In the genomic region with DNA sequence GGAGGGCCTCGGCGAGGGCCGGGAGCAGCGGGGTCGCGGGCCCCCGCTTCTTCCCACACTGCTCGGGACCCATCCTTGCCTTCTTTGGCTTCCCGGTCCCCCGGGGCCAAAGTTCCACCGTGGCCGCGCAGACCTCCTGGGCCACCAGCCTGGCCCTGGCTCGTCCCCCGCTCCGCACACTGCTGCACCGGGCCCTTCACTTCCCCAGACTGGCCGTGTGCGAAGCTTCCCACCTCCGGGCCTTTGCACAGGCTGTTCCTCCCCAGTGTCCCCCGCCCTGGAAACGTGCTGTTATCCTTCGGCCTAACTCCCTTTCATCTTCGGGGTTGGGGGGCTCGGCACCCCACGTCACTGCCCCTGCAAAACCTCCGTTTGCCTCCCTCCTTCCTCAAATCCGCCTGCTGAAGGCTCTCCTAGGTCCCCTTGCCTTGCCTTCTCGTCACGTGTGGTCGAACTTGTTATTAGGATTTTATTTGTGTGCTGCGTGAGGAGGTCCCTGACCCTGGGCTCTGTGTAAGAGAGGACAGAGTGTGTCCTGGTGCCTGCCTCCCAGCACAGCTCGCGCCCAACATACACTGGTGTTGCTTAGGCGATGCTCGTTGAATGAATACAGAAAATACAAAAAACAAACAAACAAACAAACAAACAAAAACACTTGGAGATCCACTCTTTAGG, we compare ENCODE assay signal across 9 mouse cellular contexts. TPM values are rescaled to one million over a fixed set of nuclear protein-coding genes. Genes with fewer than 3 reads are reported as not detected.
DNase-seq lines count a peak whose midpoint lies in the region; ATAC-seq and TF ChIP-seq lines count a peak whose summit lies in the region.
"Had no signal": no experiment of that assay in that cellular context is flagged by ENCODE, and none has a peak within 500 bp of the region (broad histone marks: within the 10 kb centered on the region; RNA-seq: fewer than 3 reads in every experiment).

No protein-coding gene starts in this region.

- H3K4me3 ChIP-seq in heart, embryonic 11.5 days (ENCODE audit: low read depth, low read length), result peak overlapping the region; percentile 78
- H3K4me3 ChIP-seq in ES-Bruce4 (ENCODE audit: low read depth, low read length), result peak overlapping the region; percentile 91
- peak overlapping the region; percentile 92 for H3K4me3 ChIP-seq in hindbrain, embryonic 12.5 days
- H3K4me3 ChIP-seq in liver, embryonic 11.5 days (ENCODE audit: low read depth, low read length), result peak overlapping the region; percentile 98
- H3K4me3 ChIP-seq in neural tube, embryonic 11.5 days (ENCODE audit: low read depth, low read length), result peak overlapping the region; percentile 95

- 2% methylated on average over 34 of the region's 36 CpGs for WGBS in heart, embryonic 11.5 days (ENCODE audit: insufficient replicate concordance)
- 2% methylated on average over 33 of the region's 36 CpGs for WGBS in hindbrain, embryonic 12.5 days
- WGBS in liver, embryonic 11.5 days, result 2% methylated on average over 36 of the region's 36 CpGs
- WGBS in neural tube, embryonic 11.5 days, result 3% methylated on average over 24 of the region's 36 CpGs

- peak overlapping the region; percentile 90 for H3K4me2 ChIP-seq in heart, embryonic 11.5 days
- peak overlapping the region; percentile 80 for H3K4me2 ChIP-seq in hindbrain, embryonic 12.5 days (replicated peaks)
- H3K4me2 ChIP-seq in liver, embryonic 11.5 days, result peak overlapping the region; percentile 96
- H3K4me2 ChIP-seq in neural tube, embryonic 11.5 days (ENCODE audit: low read depth), result peak overlapping the region; percentile 64

- TF ChIP-seq CTCF in ES-Bruce4 (IDR thresholded peaks at IDR 0.05; ENCODE audit: low read depth, low read length), result no peak

- peaks cover 35% of the 10 kb centered on the region for H3K27me3 ChIP-seq in heart, embryonic 11.5 days (ENCODE audit: control insufficient read depth, insufficient read depth, low read length)
- H3K27me3 ChIP-seq in ES-Bruce4 (ENCODE audit: control insufficient read depth, insufficient read depth, low read length, poor library complexity, severe bottlenecking), result no peaks in the 10 kb centered on the region
- peaks cover 41% of the 10 kb centered on the region for H3K27me3 ChIP-seq in hindbrain, embryonic 12.5 days
- H3K27me3 ChIP-seq in liver, embryonic 11.5 days (replicated peaks; ENCODE audit: control insufficient read depth, insufficient read depth, low read length), result peaks cover 34% of the 10 kb centered on the region
- peaks cover 31% of the 10 kb centered on the region for H3K27me3 ChIP-seq in neural tube, embryonic 11.5 days (ENCODE audit: control insufficient read depth, insufficient read depth, low read length)

- no peak for TF ChIP-seq POLR2A in ES-Bruce4 (IDR thresholded peaks at IDR 0.05; ENCODE audit: insufficient read depth, low read length)

- peak overlapping the region; percentile 94 for H3K9ac ChIP-seq in heart, embryonic 11.5 days (ENCODE audit: low read depth, low read length)
- H3K9ac ChIP-seq in ES-Bruce4 (ENCODE audit: low read depth, poor library complexity, severe bottlenecking), result peak overlapping the region; percentile 94
- H3K9ac ChIP-seq in hindbrain, embryonic 12.5 days, result peak overlapping the region; percentile 95
- H3K9ac ChIP-seq in liver, embryonic 11.5 days (ENCODE audit: low read depth, low read length), result peak overlapping the region; percentile 95
- H3K9ac ChIP-seq in neural tube, embryonic 11.5 days (ENCODE audit: low read length), result peak overlapping the region; percentile 89

- peaks cover 13% of the 10 kb centered on the region; the same call in 1 of the 2 replicates for H3K4me1 ChIP-seq in heart, embryonic 11.5 days (ENCODE audit: control insufficient read depth, insufficient read depth, low read length)
- H3K4me1 ChIP-seq in ES-Bruce4 (ENCODE audit: control insufficient read depth, insufficient read depth, low read length), result peaks cover 2% of the 10 kb centered on the region
- peaks cover 19% of the 10 kb centered on the region for H3K4me1 ChIP-seq in hindbrain, embryonic 12.5 days
- peaks cover 22% of the 10 kb centered on the region for H3K4me1 ChIP-seq in liver, embryonic 11.5 days (replicated peaks; ENCODE audit: control insufficient read depth, insufficient read depth, low read length)
- peaks cover 7% of the 10 kb centered on the region for H3K4me1 ChIP-seq in neural tube, embryonic 11.5 days (ENCODE audit: control insufficient read depth, insufficient read depth, low read length)

- peak; percentile 16 for ATAC-seq in heart, embryonic 11.5 days (replicated peaks; ENCODE audit: insufficient number of reproducible peaks, low FRiP score, low TSS enrichment)
- peak; percentile 75 for ATAC-seq in hindbrain, embryonic 12.5 days (ENCODE audit: low FRiP score)
- peak; percentile 60 for ATAC-seq in liver, embryonic 11.5 days (replicated peaks; ENCODE audit: low FRiP score)
- ATAC-seq in neural tube, embryonic 11.5 days (ENCODE audit: insufficient read depth, low FRiP score, low TSS enrichment), result peak; percentile 55

- peaks cover 7% of the 10 kb centered on the region; the same call in 1 of the 2 replicates for H3K36me3 ChIP-seq in heart, embryonic 11.5 days (ENCODE audit: control insufficient read depth, insufficient read depth, low read length)
- peaks cover 3% of the 10 kb centered on the region for H3K36me3 ChIP-seq in ES-Bruce4 (ENCODE audit: control insufficient read depth, insufficient read depth, low read length, poor library complexity, severe bottlenecking)
- peaks cover 13% of the 10 kb centered on the region for H3K36me3 ChIP-seq in hindbrain, embryonic 12.5 days
- peaks cover 11% of the 10 kb centered on the region for H3K36me3 ChIP-seq in liver, embryonic 11.5 days (ENCODE audit: control insufficient read depth, insufficient read depth, low read length)
- peaks cover 2% of the 10 kb centered on the region; the same call in 1 of the 2 replicates for H3K36me3 ChIP-seq in neural tube, embryonic 11.5 days (ENCODE audit: control insufficient read depth, insufficient read depth, low read length)

- H3K27ac ChIP-seq in heart, embryonic 11.5 days (ENCODE audit: low read depth, low read length), result peak overlapping the region; percentile 60
- no peak overlapping the region for H3K27ac ChIP-seq in ES-Bruce4 (ENCODE audit: insufficient read depth, low read length)
- peak overlapping the region; percentile 70 for H3K27ac ChIP-seq in hindbrain, embryonic 12.5 days
- H3K27ac ChIP-seq in liver, embryonic 11.5 days (ENCODE audit: low read depth, low read length), result peak overlapping the region; percentile 62; the same call in 1 of the 2 replicates
- 0 out of 2 replicates have a peak overlapping the region, but pooled peaks have one; percentile 27 for H3K27ac ChIP-seq in neural tube, embryonic 11.5 days (ENCODE audit: low read depth, low read length)

- no peak for DNase-seq in heart, postnatal 4 days
- DNase-seq in embryo, embryonic 9.5 days (ENCODE audit: extremely low spot score), result peak; percentile 45
- DNase-seq in liver, embryonic 11.5 days (ENCODE audit: low spot score), result no peak
- DNase-seq in neural tube, embryonic 11.5 days (ENCODE audit: low spot score), result peak; percentile 42
- DNase-seq in MN1 (ENCODE audit: low spot score), result no peak

- TF ChIP-seq EP300 in ES-Bruce4 (IDR thresholded peaks at IDR 0.05; ENCODE audit: insufficient read depth, low read depth, low read length), result no peak

- no peaks in the 10 kb centered on the region for H3K9me3 ChIP-seq in heart, embryonic 11.5 days (replicated peaks; ENCODE audit: control insufficient read depth, low read length)
- no peaks in the 10 kb centered on the region for H3K9me3 ChIP-seq in ES-Bruce4 (replicated peaks; ENCODE audit: control insufficient read depth, insufficient read depth, low read length, poor library complexity, severe bottlenecking)
- H3K9me3 ChIP-seq in hindbrain, embryonic 12.5 days (replicated peaks), result no peaks in the 10 kb centered on the region
- H3K9me3 ChIP-seq in liver, embryonic 11.5 days (ENCODE audit: control insufficient read depth, low read length), result no peaks in the 10 kb centered on the region
- H3K9me3 ChIP-seq in neural tube, embryonic 11.5 days (ENCODE audit: control insufficient read depth, low read length), result no peaks in the 10 kb centered on the region

RNA-seq across cellular contexts. Expression of a gene that starts 0.5 kb away (rescaled TPM):
- polyA plus RNA-seq in heart, embryonic 11.5 days (2014; fragmentation: Nextera tagmentation; extraction: Ambion mirVana), result 17.6 and 21.4 TPM in 2 replicates
- total RNA-seq in heart, postnatal 4 days (2021), result 10 to 100 TPM; 57.3 to 62.5 TPM
- polyA plus RNA-seq in ES-Bruce4 (2011; ENCODE audit: insufficient read depth, insufficient read length, low read depth, missing spikeins), result 102 and 119 TPM in 2 replicates
- polyA plus RNA-seq in hindbrain, embryonic 12.5 days (2016; fragmentation: Nextera tagmentation; extraction: Ambion mirVana), result 47.0 and 50.8 TPM in 2 replicates
- polyA plus RNA-seq in liver, embryonic 11.5 days (2014; fragmentation: Nextera tagmentation; extraction: Ambion mirVana), result 26.3 and 28.4 TPM in 2 replicates
- 30.5 and 35.6 TPM in 2 replicates for polyA plus RNA-seq in neural tube, embryonic 11.5 days (2014; fragmentation: Nextera tagmentation; extraction: Ambion mirVana)

RNA-seq across cellular contexts. Expression of a gene that starts 1.4 kb away (rescaled TPM):
- 0.59 TPM in 1 of 2 replicates, not detected in the other for polyA plus RNA-seq in heart, embryonic 11.5 days (2014; fragmentation: Nextera tagmentation; extraction: Ambion mirVana)
- total RNA-seq in heart, postnatal 4 days (2021), result not detected
- 2.5 and 2.6 TPM in 2 replicates for polyA plus RNA-seq in ES-Bruce4 (2011; ENCODE audit: insufficient read depth, insufficient read length, low read depth, missing spikeins)
- 0.10 and 0.73 TPM in 2 replicates for polyA plus RNA-seq in hindbrain, embryonic 12.5 days (2016; fragmentation: Nextera tagmentation; extraction: Ambion mirVana)
- 29.7 and 32.0 TPM in 2 replicates for polyA plus RNA-seq in liver, embryonic 11.5 days (2014; fragmentation: Nextera tagmentation; extraction: Ambion mirVana)
- polyA plus RNA-seq in neural tube, embryonic 11.5 days (2014; fragmentation: Nextera tagmentation; extraction: Ambion mirVana), result not detected in 2 replicates
- total RNA-seq: neutrophil, adult 5-6 weeks had no signal

RNA-seq across cellular contexts. Expression of a gene that starts 20.9 kb away (rescaled TPM):
- 13.9 and 14.2 TPM in 2 replicates for polyA plus RNA-seq in heart, embryonic 11.5 days (2014; fragmentation: Nextera tagmentation; extraction: Ambion mirVana)
- 10 to 100 TPM; 27.3 to 32.3 TPM for total RNA-seq in heart, postnatal 4 days (2021)
- 16.2 and 20.9 TPM in 2 replicates for polyA plus RNA-seq in ES-Bruce4 (2011; ENCODE audit: insufficient read depth, insufficient read length, low read depth, missing spikeins)
- polyA plus RNA-seq in hindbrain, embryonic 12.5 days (2016; fragmentation: Nextera tagmentation; extraction: Ambion mirVana), result 44.0 and 47.4 TPM in 2 replicates
- polyA plus RNA-seq in liver, embryonic 11.5 days (2014; fragmentation: Nextera tagmentation; extraction: Ambion mirVana), result 23.3 and 24.9 TPM in 2 replicates
- polyA plus RNA-seq in neural tube, embryonic 11.5 days (2014; fragmentation: Nextera tagmentation; extraction: Ambion mirVana), result 27.2 and 31.4 TPM in 2 replicates

RNA-seq across cellular contexts. Expression of a gene that starts 29.8 kb away (rescaled TPM):
- not detected in 2 replicates for polyA plus RNA-seq in heart, embryonic 11.5 days (2014; fragmentation: Nextera tagmentation; extraction: Ambion mirVana)
- not detected for total RNA-seq in heart, postnatal 4 days (2021)
- not detected in 2 replicates for polyA plus RNA-seq in ES-Bruce4 (2011; ENCODE audit: insufficient read depth, insufficient read length, low read depth, missing spikeins)
- polyA plus RNA-seq in hindbrain, embryonic 12.5 days (2016; fragmentation: Nextera tagmentation; extraction: Ambion mirVana), result not detected in 2 replicates
- polyA plus RNA-seq in liver, embryonic 11.5 days (2014; fragmentation: Nextera tagmentation; extraction: Ambion mirVana), result not detected in 2 replicates
- not detected in 2 replicates for polyA plus RNA-seq in neural tube, embryonic 11.5 days (2014; fragmentation: Nextera tagmentation; extraction: Ambion mirVana)

RNA-seq across cellular contexts. Expression of a gene that starts 33.7 kb away (rescaled TPM):
- polyA plus RNA-seq in heart, embryonic 11.5 days (2014; fragmentation: Nextera tagmentation; extraction: Ambion mirVana), result 2.1 and 2.2 TPM in 2 replicates
- total RNA-seq in heart, postnatal 4 days (2021), result 1 to 10 TPM; 1.4 to 1.5 TPM
- 4.0 and 5.5 TPM in 2 replicates for polyA plus RNA-seq in ES-Bruce4 (2011; ENCODE audit: insufficient read depth, insufficient read length, low read depth, missing spikeins)
- polyA plus RNA-seq in hindbrain, embryonic 12.5 days (2016; fragmentation: Nextera tagmentation; extraction: Ambion mirVana), result 6.8 and 6.9 TPM in 2 replicates
- polyA plus RNA-seq in liver, embryonic 11.5 days (2014; fragmentation: Nextera tagmentation; extraction: Ambion mirVana), result 1.5 and 2.2 TPM in 2 replicates
- polyA plus RNA-seq in neural tube, embryonic 11.5 days (2014; fragmentation: Nextera tagmentation; extraction: Ambion mirVana), result 4.4 and 4.7 TPM in 2 replicates

Comparison
In these comparisons a context has a peak if more than half of its experiments do, and no peak if none do; other contexts are left out.
1. ATAC-seq: peak in every context shown above with its lines; median percentile 75 in hindbrain, embryonic 12.5 days; 60 in liver, embryonic 11.5 days; 55 in neural tube, embryonic 11.5 days; 16 in heart, embryonic 11.5 days.
2. DNase-seq: peak in embryo, embryonic 9.5 days (single experiment) and neural tube, embryonic 11.5 days (single experiment); none in heart, postnatal 4 days (single experiment), liver, embryonic 11.5 days (single experiment) and MN1 (single experiment).
3. Peak in every context shown above with its lines, with median percentiles within 50 percentile points of each other: H3K4me2 ChIP-seq, H3K4me3 ChIP-seq and H3K9ac ChIP-seq.